Mouse (Mus musculus) neural tube, embryonic 11.5 days (tissue): ENCODE data around the gene Taf8. TPM values are rescaled to one million over a fixed set of nuclear protein-coding genes. Genes with fewer than 3 reads are reported as not detected.

Experiments
- ATAC-seq: fragments of 200-750 bp; cut with Nextera tagmentation; 2 replicates; pipeline ENCODE4 v1.8.0; 2017; ENCODE audit warnings: moderate number of reproducible peaks, mild to moderate bottlenecking, moderate TSS enrichment, moderate library complexity; ENCODE audit not compliant: insufficient read depth, low FRiP score, low TSS enrichment
- DNase-seq: peaks from one replicate; pipeline ENCODE4 v3.0.0-alpha.2; 2015; ENCODE audit warnings: low spot score
- H3K27ac ChIP-seq: fragments of 300-500 bp; sonication (generic); 2 replicates; pipeline ENCODE4 v1.5.1; 2014; ENCODE audit warnings: low read depth, mild to moderate bottlenecking, low read length
- H3K27me3 ChIP-seq: fragments of 300-500 bp; sonication (generic); 2 replicates; pipeline ENCODE4 v1.6.1; 2014; ENCODE audit warnings: mild to moderate bottlenecking, low read length, mixed read lengths; ENCODE audit not compliant: control insufficient read depth, insufficient read depth
- H3K36me3 ChIP-seq: fragments of 300-500 bp; sonication (generic); 2 replicates; pipeline ENCODE4 v1.6.1; 2014; ENCODE audit warnings: mild to moderate bottlenecking, low read length, moderate library complexity, mixed read lengths; ENCODE audit not compliant: control insufficient read depth, insufficient read depth
- H3K4me1 ChIP-seq: fragments of 300-500 bp; sonication (generic); 2 replicates; pipeline ENCODE4 v1.6.1; 2014; ENCODE audit warnings: low read length, mixed read lengths; ENCODE audit not compliant: control insufficient read depth, insufficient read depth
- H3K4me2 ChIP-seq: fragments of 300-500 bp; sonication (generic); 2 replicates; pipeline ENCODE4 v1.6.1; 2014; ENCODE audit warnings: low read depth, mild to moderate bottlenecking, moderate library complexity
- H3K4me3 ChIP-seq: fragments of 300-500 bp; sonication (generic); 2 replicates; pipeline ENCODE4 v1.5.1; 2014; ENCODE audit warnings: low read depth, low read length
- H3K9ac ChIP-seq: fragments of 300-500 bp; sonication (generic); 2 replicates; pipeline ENCODE4 v1.6.1; 2014; ENCODE audit warnings: mild to moderate bottlenecking, low read length
- H3K9me3 ChIP-seq: fragments of 300-500 bp; sonication (generic); 2 replicates; pipeline ENCODE4 v1.6.1; 2016; ENCODE audit warnings: low read length; ENCODE audit not compliant: control insufficient read depth
- WGBS: fragments of 180-500 bp; shearing (Covaris S2); extraction: QIAGEN DNeasy Blood & Tissue Kit; methylation state at CpG from one replicate; pipeline ENCODE4 v1.1.7; 2014; 5-methylcytosine and 5-hydroxymethylcytosine counted together
- polyA plus RNA-seq: library from polyadenylated mRNA; unstranded; fragments of >200 nt; fragmentation: Nextera tagmentation; extraction: Ambion mirVana; gene quantifications from 2 replicates; pipeline ENCODE4 v1.2.1, GENCODE M21; 2014

Gene Taf8
- polyA plus RNA-seq, 1 experiment from 2014 or later = 27.5 TPM

- Histone ChIP-seq H3K4me1 (peaks cover 2% of the 10 kb centered on the region; the same call in 1 of the 2 replicates), H3K36me3 (no peaks in the 10 kb centered on the region), H3K4me3 (no peak overlapping the region), H3K4me2 (no peak overlapping the region), H3K9me3 (no peaks in the 10 kb centered on the region), H3K27me3 (peaks cover 27% of the 10 kb centered on the region), H3K27ac (no peak overlapping the region), H3K9ac (no peak overlapping the region)
- no peak for ATAC-seq
- DNase-seq = no peak
- 77% methylated on average over 19 of the region's 19 CpGs for WGBS
These were observed 60.6 kb downstream of the Taf8 start for GRCm38 (mm10) chr17:47441296-47442051.

GRCm38 (mm10) chr17:47440359-47440890 lies 61.7 kb downstream of the Taf8 start:
- 7% methylated on average over 9 of the region's 9 CpGs for WGBS
- peak; percentile 21 for DNase-seq
- Histone ChIP-seq H3K4me1 (peaks cover 4% of the 10 kb centered on the region; the same call in 1 of the 2 replicates), H3K4me2 (no peak overlapping the region), H3K27ac (no peak overlapping the region), H3K4me3 (no peak overlapping the region), H3K9me3 (no peaks in the 10 kb centered on the region), H3K9ac (no peak overlapping the region), H3K27me3 (peaks cover 35% of the 10 kb centered on the region), H3K36me3 (no peaks in the 10 kb centered on the region)
- no peak for ATAC-seq

GRCm38 (mm10) chr17:47439396-47440028 lies 62.6 kb downstream of the Taf8 start:
- H3K27me3 ChIP-seq = peaks cover 37% of the 10 kb centered on the region
- H3K4me2 ChIP-seq = no peak overlapping the region
- DNase-seq = no peak
- no peak for ATAC-seq
- 38% methylated on average over 9 of the region's 9 CpGs for WGBS
- peaks cover 4% of the 10 kb centered on the region; the same call in 1 of the 2 replicates for H3K4me1 ChIP-seq
- H3K4me3 ChIP-seq = no peak overlapping the region
- H3K27ac ChIP-seq = no peak overlapping the region
- H3K9ac ChIP-seq = no peak overlapping the region
- no peaks in the 10 kb centered on the region for H3K36me3 ChIP-seq
- H3K9me3 ChIP-seq = no peaks in the 10 kb centered on the region

- peaks cover 4% of the 10 kb centered on the region; the same call in 1 of the 2 replicates for H3K4me1 ChIP-seq
- H3K27ac ChIP-seq = no peak overlapping the region
- H3K9me3 ChIP-seq = no peaks in the 10 kb centered on the region
- DNase-seq (no peak), ATAC-seq (no peak)
- no peak overlapping the region for H3K4me2 ChIP-seq
- H3K36me3 ChIP-seq = no peaks in the 10 kb centered on the region
- whole genome bisulfite sequencing = 79% methylated on average over 6 of the region's 6 CpGs
- no peak overlapping the region for H3K9ac ChIP-seq
- peaks cover 37% of the 10 kb centered on the region for H3K27me3 ChIP-seq
- no peak overlapping the region for H3K4me3 ChIP-seq
These were observed 63.5 kb downstream of the Taf8 start for GRCm38 (mm10) chr17:47438611-47439010.

- 2% methylated on average over 22 of the region's 25 CpGs for WGBS
- Histone ChIP-seq H3K9ac (peak within 1 kb of the TSS; percentile 26; the same call in 1 of the 2 replicates), H3K36me3 (no peaks in the 10 kb centered on the region), H3K9me3 (no peaks in the 10 kb centered on the region), H3K4me3 (peak within 1 kb of the TSS; percentile 27), H3K27ac (no peak within 1 kb of the TSS), H3K4me2 (peak within 1 kb of the TSS; percentile 59), H3K27me3 (peaks cover 37% of the 10 kb centered on the region), H3K4me1 (peaks cover 4% of the 10 kb centered on the region; the same call in 1 of the 2 replicates)
- DNase-seq (no peak), ATAC-seq (no peak)
These were observed 65.1 kb downstream of the Taf8 start, which contains the start of gene 1700001C19Rik for GRCm38 (mm10) chr17:47436907-47437547. Gene 1700001C19Rik, minus strand, starts transcription at chr17:47437376.

- H3K27ac ChIP-seq = no peak within 1 kb of the TSS
- under 1% methylated on average over 45 of the region's 45 CpGs for WGBS
- DNase-seq = no peak
- H3K4me3 ChIP-seq = peak within 1 kb of the TSS; percentile 27
- no peak for ATAC-seq
- H3K36me3 ChIP-seq = no peaks in the 10 kb centered on the region
- H3K27me3 ChIP-seq = peaks cover 37% of the 10 kb centered on the region
- H3K9ac ChIP-seq = peak within 1 kb of the TSS; percentile 26; the same call in 1 of the 2 replicates
- peaks cover 4% of the 10 kb centered on the region; the same call in 1 of the 2 replicates for H3K4me1 ChIP-seq
- H3K9me3 ChIP-seq = no peaks in the 10 kb centered on the region
- peak within 1 kb of the TSS; percentile 59 for H3K4me2 ChIP-seq
These were observed 65.8 kb downstream of the Taf8 start, which contains the start of gene AI661453 for GRCm38 (mm10) chr17:47436156-47436906. Gene AI661453, plus strand, starts transcription at chr17:47436615.
